Mouse (Mus musculus) urinary bladder, adult 2 months (tissue): ENCODE measurements around the gene Ube2n. TPM values are rescaled to one million over a fixed set of nuclear protein-coding genes. Genes with fewer than 3 reads are reported as not detected.
"Not testable (repeated sequence)": the region's sequence is repeated elsewhere in the genome, so short reads cannot be mapped to it uniquely, and the experiment has no call there.

Experiments used
- DNase-seq: peaks from one replicate; pipeline ENCODE4 v3.0.0; 2022; ENCODE audit warnings: low spot score
- polyA plus RNA-seq: library from polyadenylated mRNA; depleted of rRNA; stranded (reverse); fragments of >200 nt; gene quantifications from 2 replicates; pipeline ENCODE4 v1.2.3, GENCODE M21; 2012

Gene Ube2n
- polyA plus RNA-seq, 1 experiment: 171 TPM

- DNase-seq: no peak
Measured at GRCm38 (mm10) chr10:95525037-95525675, 10.2 kb downstream of the Ube2n start.

GRCm38 (mm10) chr10:95525871-95526270 is 10.9 kb downstream of the Ube2n start:
- DNase-seq: no peak

- DNase-seq: no peak
Measured at GRCm38 (mm10) chr10:95526495-95527122, 11.7 kb downstream of the Ube2n start.

- DNase-seq: no peak
Measured at GRCm38 (mm10) chr10:95530551-95531121, 15.7 kb downstream of the Ube2n start.

- DNase-seq: no peak
Measured at GRCm38 (mm10) chr10:95532916-95533315, 18.0 kb downstream of the Ube2n start.

- no peak for DNase-seq
Measured at GRCm38 (mm10) chr10:95533382-95533781, 18.4 kb downstream of the Ube2n start.

- no peak for DNase-seq
Measured at GRCm38 (mm10) chr10:95535399-95536221, 20.7 kb downstream of the Ube2n start.

- DNase-seq: no peak
Measured at GRCm38 (mm10) chr10:95536222-95536541, 21.2 kb downstream of the Ube2n start.

- no peak for DNase-seq
Measured at GRCm38 (mm10) chr10:95539260-95539659, 24.3 kb downstream of the Ube2n start.

GRCm38 (mm10) chr10:95539841-95540240 is 24.9 kb downstream of the Ube2n start:
- no peak for DNase-seq

GRCm38 (mm10) chr10:95542916-95543315 is 28.0 kb downstream of the Ube2n start:
- DNase-seq: no peak

- no peak for DNase-seq
Measured at GRCm38 (mm10) chr10:95543377-95543776, 28.4 kb downstream of the Ube2n start.

GRCm38 (mm10) chr10:95544004-95544403 is 29.1 kb downstream of the Ube2n start:
- DNase-seq: no peak

GRCm38 (mm10) chr10:95544651-95545050 is 29.7 kb downstream of the Ube2n start:
- DNase-seq: no peak

GRCm38 (mm10) chr10:95545051-95545450 is 30.1 kb downstream of the Ube2n start:
- DNase-seq: no peak

- DNase-seq: no peak
Measured at GRCm38 (mm10) chr10:95546178-95546577, 31.2 kb downstream of the Ube2n start.

GRCm38 (mm10) chr10:95548154-95548826 is 33.3 kb downstream of the Ube2n start:
- no peak for DNase-seq

GRCm38 (mm10) chr10:95549080-95549479 is 34.1 kb downstream of the Ube2n start:
- not testable (repeated sequence) for DNase-seq

GRCm38 (mm10) chr10:95550506-95550905 is 35.6 kb downstream of the Ube2n start:
- DNase-seq: no peak

- no peak for DNase-seq
Measured at GRCm38 (mm10) chr10:95551752-95552151, 36.8 kb downstream of the Ube2n start.

GRCm38 (mm10) chr10:95552326-95552725 is 37.4 kb downstream of the Ube2n start:
- DNase-seq: no peak

GRCm38 (mm10) chr10:95555866-95556265 is 40.9 kb downstream of the Ube2n start:
- no peak for DNase-seq
